ENCODE assay signal across 25 mouse cellular contexts in genomic region chr2:126191306-126191705, GRCm38 (mm10). TPM values are rescaled to one million over a fixed set of nuclear protein-coding genes. Genes with fewer than 3 reads are reported as not detected.
"Had no signal": no experiment of that assay in that cellular context is flagged by ENCODE, and none has a peak within 500 bp of the region (broad histone marks: within the 10 kb centered on the region; RNA-seq: fewer than 3 reads in every experiment).

No protein-coding gene starts in this region.

- H3K4me3 ChIP-seq: liver, embryonic 15.5 days; lung, embryonic 15.5 days; megakaryocyte, embryonic 14.5 days; midbrain, embryonic 13.5 days; midbrain, embryonic 15.5 days; neural tube, embryonic 12.5 days; stomach, embryonic 15.5 days had no signal

- H3K27ac ChIP-seq: liver, embryonic 15.5 days; lung, embryonic 15.5 days; macrophage; midbrain, embryonic 13.5 days; midbrain, embryonic 15.5 days; neural tube, embryonic 12.5 days; stomach, embryonic 15.5 days; stomach, postnatal 0 days had no signal

- DNase-seq: liver, postnatal 0 days; lung, postnatal 14 days; right cerebral cortex, postnatal 14 days; thymus, adult 2 months; thymus, postnatal 25 days; thymus, postnatal 4 days had no signal

- H3K4me1 ChIP-seq: lung, embryonic 15.5 days; megakaryocyte, embryonic 14.5 days; midbrain, embryonic 13.5 days; midbrain, embryonic 15.5 days; neural tube, embryonic 12.5 days; stomach, embryonic 15.5 days had no signal

- ATAC-seq: liver, postnatal 0 days; lung, postnatal 0 days; midbrain, embryonic 13.5 days; midbrain, embryonic 15.5 days had no signal

- H3K9me3 ChIP-seq: liver, embryonic 15.5 days; lung, embryonic 15.5 days; megakaryocyte, embryonic 14.5 days; midbrain, embryonic 13.5 days; midbrain, embryonic 15.5 days; neural tube, embryonic 12.5 days; stomach, embryonic 15.5 days had no signal

- H3K4me2 ChIP-seq: liver, embryonic 15.5 days; lung, embryonic 15.5 days; midbrain, embryonic 11.5 days; midbrain, embryonic 13.5 days; midbrain, embryonic 15.5 days; neural tube, embryonic 12.5 days; stomach, embryonic 15.5 days had no signal

- H3K27me3 ChIP-seq: liver, embryonic 15.5 days; lung, embryonic 15.5 days; megakaryocyte, embryonic 14.5 days; midbrain, embryonic 13.5 days; midbrain, embryonic 15.5 days; neural tube, embryonic 12.5 days; stomach, embryonic 15.5 days had no signal

- H3K9ac ChIP-seq: liver, embryonic 15.5 days; liver, postnatal 0 days; lung, embryonic 15.5 days; midbrain, embryonic 13.5 days; midbrain, embryonic 15.5 days; neural tube, embryonic 12.5 days; stomach, embryonic 15.5 days had no signal

- H3K36me3 ChIP-seq: liver, embryonic 15.5 days; lung, embryonic 15.5 days; midbrain, embryonic 13.5 days; midbrain, embryonic 15.5 days; neural tube, embryonic 12.5 days; stomach, embryonic 15.5 days had no signal

RNA-seq across cellular contexts. Expression of gene Gm17555, which starts 23.6 kb away (rescaled TPM):
- total RNA-seq: midbrain, postnatal 0 days; monocyte, adult 5-6 weeks; neutrophil, adult 5-6 weeks had no signal
- polyA plus RNA-seq: liver, embryonic 15.5 days; liver, postnatal 0 days; lung, embryonic 15.5 days; lung, postnatal 0 days; macrophage; midbrain, embryonic 11.5 days; midbrain, embryonic 13.5 days; midbrain, embryonic 15.5 days; midbrain, postnatal 0 days; neural tube, embryonic 12.5 days; neural tube, embryonic 14.5 days; spleen, adult 2 months; stomach, embryonic 15.5 days; stomach, postnatal 0 days; testis, adult 2 months; thymus, adult 2 months; urinary bladder, adult 2 months had no signal

RNA-seq across cellular contexts. Expression of gene Fam227b, which starts 39.5 kb away (rescaled TPM):
- total RNA-seq: megakaryocyte progenitor cell, adult 5-6 weeks; midbrain, postnatal 0 days; neutrophil, adult 5-6 weeks had no signal
- polyA plus RNA-seq: liver, embryonic 15.5 days; liver, postnatal 0 days; lung, embryonic 15.5 days; lung, postnatal 0 days; macrophage; midbrain, embryonic 11.5 days; midbrain, embryonic 13.5 days; midbrain, embryonic 15.5 days; midbrain, postnatal 0 days; neural tube, embryonic 12.5 days; neural tube, embryonic 14.5 days; spleen, adult 2 months; stomach, embryonic 15.5 days; stomach, postnatal 0 days; thymus, adult 2 months had no signal
